Mouse (Mus musculus): ENCODE measurements around the gene Adam1b.

The Adam1b gene

GRCm38 (mm10) chr5:121500719-121501118 lies 2.5 kb downstream of the Adam1b start:
- in situ Hi-C loops (cut with MboI, MseI) = no loop called here

DNA sequence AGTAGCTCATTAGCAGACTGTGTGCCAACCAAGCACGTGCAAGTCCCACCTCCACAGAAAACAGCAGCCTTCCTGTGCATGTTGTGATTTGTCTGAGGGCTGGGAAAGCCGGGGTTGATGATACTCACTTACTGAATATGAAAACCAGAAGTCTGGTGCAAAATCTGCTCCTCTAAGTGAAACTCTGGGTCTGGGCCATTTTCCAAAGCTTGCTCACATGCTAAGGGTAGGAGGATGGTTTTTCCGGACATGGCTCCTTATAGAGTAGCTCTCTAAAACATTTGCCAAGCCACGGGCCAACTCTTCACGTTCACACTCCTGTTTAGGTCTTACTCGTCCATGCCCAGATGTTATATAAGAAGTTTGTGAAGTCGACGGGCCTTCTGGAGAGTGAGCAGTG lies 9.9 kb downstream of the Adam1b start:
- in situ Hi-C loops (cut with MboI, MseI) = no loop called here

- in situ Hi-C loops (cut with MboI, MseI) = no loop called here
Measured at GRCm38 (mm10) chr5:121484801-121485200, 18.4 kb downstream of the Adam1b start.

DNA sequence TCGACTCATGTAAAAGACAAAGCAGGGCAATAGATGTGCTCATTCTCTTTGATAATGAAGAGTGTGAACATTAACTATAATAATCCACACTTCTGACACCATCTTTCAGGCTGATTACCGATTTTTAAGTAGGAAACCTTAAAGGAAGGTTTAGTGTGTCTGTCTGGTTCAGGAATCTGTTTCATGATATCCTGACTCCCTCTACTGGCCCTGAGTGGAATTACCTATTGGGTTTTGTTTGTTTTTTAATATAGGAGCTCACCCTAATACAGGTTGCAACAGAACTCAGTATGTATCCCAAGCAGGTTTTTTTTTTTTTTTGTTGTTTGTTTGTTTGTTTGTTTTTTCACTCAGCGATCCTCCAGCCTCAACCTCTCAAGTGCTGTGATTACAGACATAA lies 25.6 kb downstream of the Adam1b start:
- in situ Hi-C loops (cut with MboI, MseI) = no loop called here

DNA sequence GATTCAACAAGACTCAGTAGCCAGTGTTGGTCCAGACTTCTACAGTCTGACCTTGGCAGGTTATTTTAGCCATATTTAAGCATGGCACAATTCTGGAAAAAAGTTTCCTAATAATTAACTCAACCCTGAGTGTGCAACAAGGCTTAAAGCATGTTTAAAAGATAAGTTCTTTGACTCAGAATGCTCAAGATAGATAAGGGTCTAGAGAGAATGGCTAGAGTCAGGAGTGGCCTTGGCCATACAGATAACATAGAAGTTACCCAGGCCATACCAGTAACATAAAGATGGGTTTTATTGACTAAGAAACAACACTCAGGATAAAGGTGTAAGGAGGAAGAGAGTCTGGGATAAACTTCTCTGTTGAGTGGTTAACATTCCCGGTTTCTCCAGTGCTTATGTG lies 27.2 kb downstream of the Adam1b start:
- in situ Hi-C loops (cut with MboI, MseI) = no loop called here

GRCm38 (mm10) chr5:121474610-121475009 lies 28.6 kb downstream of the Adam1b start:
- in situ Hi-C loops (cut with MboI, MseI) = no loop called here

GRCm38 (mm10) chr5:121472411-121472810 lies 30.8 kb downstream of the Adam1b start:
- in situ Hi-C loops (cut with MboI, MseI) = no loop called here

DNA sequence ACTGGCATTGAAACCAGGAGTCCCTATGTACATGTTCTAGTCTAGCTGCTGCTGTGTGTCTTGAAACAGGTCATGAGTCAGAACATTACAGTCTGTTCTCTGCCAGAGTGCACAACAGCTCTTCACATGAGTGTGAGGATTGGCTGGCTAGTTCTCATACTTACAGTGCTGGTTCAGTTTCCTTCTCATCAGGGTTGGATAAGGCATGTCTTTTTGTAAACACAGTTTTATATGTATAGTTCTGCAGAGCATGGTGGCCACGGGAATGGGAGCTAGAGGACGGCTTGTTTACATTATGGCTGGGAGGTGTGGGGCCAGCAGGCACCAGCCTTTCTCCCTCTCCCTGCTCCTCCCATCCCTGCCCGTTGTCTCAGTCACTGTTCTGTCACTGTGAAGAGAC lies 33.7 kb downstream of the Adam1b start:
- in situ Hi-C loops (cut with MboI, MseI) = no loop called here

- in situ Hi-C loops (cut with MboI, MseI) = no loop called here
Measured at GRCm38 (mm10) chr5:121463601-121464250, 39.5 kb downstream of the Adam1b start.

GRCm38 (mm10) chr5:121462967-121463366 lies 40.3 kb downstream of the Adam1b start:
- in situ Hi-C loops (cut with MboI, MseI) = no loop called here

GRCm38 (mm10) chr5:121462171-121462502 lies 41.1 kb downstream of the Adam1b start:
- in situ Hi-C loops (cut with MboI, MseI) = no loop called here

- in situ Hi-C loops (cut with MboI, MseI) = no loop called here
Measured at GRCm38 (mm10) chr5:121461339-121462170, 41.7 kb downstream of the Adam1b start.

DNA sequence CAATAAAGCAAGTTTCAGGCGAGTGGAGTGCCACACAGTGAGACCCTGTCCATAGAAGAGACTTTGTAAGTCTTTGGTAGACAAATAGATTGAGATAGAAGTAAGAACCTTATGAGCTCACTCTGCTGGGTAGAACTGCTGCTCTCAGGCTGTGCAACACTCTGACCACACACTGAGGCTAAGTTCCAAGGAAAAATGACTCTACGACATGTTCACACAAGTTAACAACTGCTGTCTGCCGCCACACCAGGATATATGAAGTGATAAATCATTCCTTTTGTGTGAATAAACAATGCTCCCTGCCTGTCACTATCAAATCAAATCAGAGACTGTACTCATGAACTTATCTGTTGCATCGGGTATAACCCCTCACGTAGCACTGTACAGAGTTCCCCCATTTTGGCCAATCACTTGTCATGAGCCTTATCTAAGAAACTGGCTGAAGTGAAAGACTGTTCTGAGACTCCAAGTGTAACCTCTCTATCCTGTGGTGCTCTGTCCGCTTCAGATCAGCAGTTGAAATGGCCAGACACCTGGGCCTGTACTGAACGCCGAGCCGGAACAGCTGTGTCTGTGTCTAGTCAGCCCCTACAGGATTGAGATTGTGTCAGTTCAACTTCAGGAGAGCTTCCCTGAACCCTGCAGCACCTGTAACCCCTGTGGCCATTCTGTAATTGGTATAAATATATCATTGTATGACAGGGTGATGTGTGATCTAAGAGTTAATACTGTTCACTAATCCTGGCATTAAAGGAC lies 47.5 kb downstream of the Adam1b start:
- in situ Hi-C loops (cut with MboI, MseI) = no loop called here

DNA sequence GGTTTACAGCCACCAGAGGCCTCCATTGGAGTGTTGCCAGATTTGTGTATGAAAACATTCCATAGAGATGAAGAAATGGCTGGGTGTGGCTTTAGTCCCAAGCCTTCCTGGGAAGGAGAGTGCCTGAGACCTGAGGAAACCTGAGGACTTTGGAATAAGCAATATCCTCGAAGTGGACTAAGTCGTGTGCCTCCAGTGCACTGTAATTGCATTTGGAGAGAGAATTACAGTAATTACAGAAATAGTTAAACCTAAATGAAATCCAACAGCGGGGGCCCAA lies 48.8 kb downstream of the Adam1b start:
- in situ Hi-C loops (cut with MboI, MseI) = no loop called here

- in situ Hi-C loops (cut with MboI, MseI) = no loop called here
Measured at GRCm38 (mm10) chr5:121453743-121454502, 49.3 kb downstream of the Adam1b start.

DNA sequence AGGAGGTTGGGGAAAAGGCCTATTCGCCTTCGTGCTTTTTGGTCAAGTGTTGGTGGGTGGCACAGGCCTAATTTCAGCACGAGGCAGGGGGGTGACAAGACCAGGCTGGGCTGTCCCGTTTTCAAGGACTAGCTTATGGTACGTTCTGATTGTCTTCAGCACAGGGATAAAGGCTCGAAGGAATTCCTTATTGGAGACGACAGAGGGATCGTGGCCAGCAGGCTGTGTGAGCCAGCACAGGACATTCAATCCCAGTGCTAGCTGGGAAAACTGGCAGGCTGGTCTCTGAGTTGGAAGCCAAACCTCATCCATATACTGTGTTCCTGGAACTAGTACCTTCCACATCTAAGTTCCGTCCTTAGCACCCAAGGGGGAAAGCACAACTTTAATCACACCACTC lies 50.3 kb downstream of the Adam1b start:
- in situ Hi-C loops (cut with MboI, MseI) = no loop called here

DNA sequence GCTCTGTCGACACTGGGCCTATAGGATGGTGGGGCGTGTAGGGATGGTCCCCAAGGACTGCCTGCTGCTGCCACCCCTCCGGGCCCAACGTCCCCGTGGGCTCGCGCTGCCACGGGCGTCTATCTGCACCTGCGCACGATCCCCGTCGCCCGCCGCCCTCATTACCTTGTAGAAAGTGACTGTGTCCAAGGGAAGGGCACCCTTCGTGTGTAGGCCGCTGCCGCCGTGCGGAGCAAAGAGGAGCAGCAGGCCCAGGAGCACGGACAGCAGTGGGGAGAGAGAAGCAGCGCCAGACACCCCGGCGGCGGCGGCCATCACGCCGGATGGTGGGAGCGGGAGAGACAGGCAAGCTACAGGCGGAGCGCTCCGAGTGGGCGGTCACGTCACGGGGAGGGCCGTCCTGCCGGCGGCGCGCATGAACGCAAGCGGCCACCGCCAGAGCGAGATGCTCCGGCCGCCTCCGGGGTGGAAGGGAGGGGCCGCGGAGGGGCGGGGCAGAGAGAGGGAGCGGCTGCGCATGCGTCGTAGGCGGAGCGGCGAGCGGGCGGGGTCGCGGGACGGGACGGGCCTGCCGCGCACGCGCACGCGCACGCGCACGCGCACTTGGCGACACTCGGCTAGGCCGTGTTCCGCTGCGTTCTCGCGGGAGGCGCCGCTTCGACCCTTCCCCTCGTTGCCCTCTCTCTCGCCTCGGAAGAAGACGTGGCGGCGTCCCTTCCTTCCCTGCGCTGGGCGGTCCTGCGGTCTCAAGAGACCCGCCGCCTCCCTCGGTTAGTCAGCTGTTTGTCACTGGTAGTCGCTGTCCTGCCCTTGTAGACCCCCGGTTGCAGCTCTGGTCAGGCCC lies 51.0 kb downstream of the Adam1b start, which contains the start of gene Erp29:
TSS of gene Erp29 (minus strand) at position 481 of the 844 bp plus-strand sequence.
- in situ Hi-C loops (cut with MboI, MseI) = no loop called here

GRCm38 (mm10) chr5:121451644-121452025 lies 51.6 kb downstream of the Adam1b start, which contains the start of gene Tmem116:
Gene Tmem116 (plus strand): TSS chr5:121451893.
- in situ Hi-C loops (cut with MboI, MseI) = no loop called here

GRCm38 (mm10) chr5:121451203-121451602 lies 52.0 kb downstream of the Adam1b start:
- in situ Hi-C loops (cut with MboI, MseI) = no loop called here

GRCm38 (mm10) chr5:121450476-121450875 lies 52.8 kb downstream of the Adam1b start:
- in situ Hi-C loops (cut with MboI, MseI) = no loop called here

All from regulatory T cell (primary cell).